Mouse (Mus musculus) stomach, postnatal 0 days (tissue): ENCODE measurements around the gene Ulbp1. TPM values are rescaled to one million over a fixed set of nuclear protein-coding genes. Genes with fewer than 3 reads are reported as not detected.
A peak's percentile ranks its signal among the peaks of the same experiment; 100 is the strongest.

ENCODE experiments used
- ATAC-seq: fragments of 200-750 bp; cut with Nextera tagmentation; 2 replicates; pipeline ENCODE4 v1.8.0; 2017; ENCODE audit not compliant: low FRiP score, low TSS enrichment
- DNase-seq: peaks from one replicate; pipeline ENCODE4 v3.0.0-alpha.2; 2016; ENCODE audit warnings: low spot score
- H3K27ac ChIP-seq: fragments of 300-500 bp; sonication (generic); replicated peaks from 2 replicates; pipeline ENCODE4 v1.5.1; 2014; ENCODE audit warnings: mild to moderate bottlenecking, control low read depth
- H3K27me3 ChIP-seq: fragments of 300-500 bp; sonication (generic); 2 replicates; pipeline ENCODE4 v1.6.1; 2014; ENCODE audit warnings: low read length; ENCODE audit not compliant: control insufficient read depth, insufficient read depth
- H3K36me3 ChIP-seq: fragments of 300-500 bp; sonication (generic); 2 replicates; pipeline ENCODE4 v1.6.1; 2014; ENCODE audit warnings: low read length, mixed read lengths; ENCODE audit not compliant: control insufficient read depth, insufficient read depth
- H3K4me1 ChIP-seq: fragments of 300-500 bp; sonication (generic); replicated peaks from 2 replicates; pipeline ENCODE4 v1.6.1; 2014; ENCODE audit warnings: antibody characterized with exemption; ENCODE audit not compliant: control insufficient read depth, insufficient read depth
- H3K4me2 ChIP-seq: fragments of 300-500 bp; sonication (generic); replicated peaks from 2 replicates; pipeline ENCODE4 v1.6.1; 2014; ENCODE audit warnings: low read depth, mild to moderate bottlenecking, control low read depth, moderate library complexity
- H3K4me3 ChIP-seq: fragments of 300-500 bp; sonication (generic); 2 replicates; pipeline ENCODE4 v1.5.1; 2014; ENCODE audit warnings: low read depth, low read length, control low read depth
- H3K9ac ChIP-seq: fragments of 300-500 bp; sonication (generic); 2 replicates; pipeline ENCODE4 v1.6.1; 2014; ENCODE audit warnings: mild to moderate bottlenecking, low read length, control low read depth, mixed read lengths
- H3K9me3 ChIP-seq: fragments of 300-500 bp; sonication (generic); 2 replicates; pipeline ENCODE4 v1.6.1; 2016; ENCODE audit warnings: low read length; ENCODE audit not compliant: control insufficient read depth
- CTCF ChIP-seq: IDR thresholded peaks from 2 replicates; pipeline ENCODE4 v1.5.1; 2016; ENCODE audit warnings: antibody characterized with exemption, low read depth, mild to moderate bottlenecking, moderate library complexity
- EP300 ChIP-seq: optimal IDR thresholded peaks from 2 replicates; pipeline ENCODE3; 2016; ENCODE audit warnings: antibody characterized with exemption
- WGBS: fragments of 180-500 bp; shearing (Covaris S2); extraction: QIAGEN DNeasy Blood & Tissue Kit; methylation state at CpG from one replicate; pipeline ENCODE4 v1.1.7; 2014; 5-methylcytosine and 5-hydroxymethylcytosine counted together
- polyA plus RNA-seq: library from polyadenylated mRNA; unstranded; fragments of >200 nt; fragmentation: Nextera tagmentation; extraction: Ambion mirVana; gene quantifications from 2 replicates; pipeline ENCODE4 v1.2.1, GENCODE M21; 2015

Gene Ulbp1
- polyA plus RNA-seq, 1 experiment from 2014 or later = 0.56 TPM

GRCm38 (mm10) chr10:7391935-7392930 is 81.2 kb downstream of the Ulbp1 start:
- H3K4me2 ChIP-seq = peak overlapping the region; percentile 99
- no peak for TF ChIP-seq CTCF
- TF ChIP-seq EP300 = no peak
- no peak overlapping the region for H3K27ac ChIP-seq
- no peaks in the 10 kb centered on the region for H3K9me3 ChIP-seq
- H3K9ac ChIP-seq = peak overlapping the region; percentile 31; the same call in 1 of the 2 replicates
- H3K4me1 ChIP-seq = no peaks in the 10 kb centered on the region
- H3K4me3 ChIP-seq = peak overlapping the region; percentile 56
- peak; percentile 21 for DNase-seq
- under 1% methylated on average over 61 of the region's 73 CpGs for WGBS
- ATAC-seq = peak; percentile 21; the same call in 1 of the 2 replicates
- H3K27me3 ChIP-seq = peaks cover 4% of the 10 kb centered on the region; the same call in 1 of the 2 replicates
- no peaks in the 10 kb centered on the region for H3K36me3 ChIP-seq

GRCm38 (mm10) chr10:7391561-7391934 is 81.9 kb downstream of the Ulbp1 start:
- H3K9ac ChIP-seq = peak overlapping the region; percentile 31; the same call in 1 of the 2 replicates
- peak overlapping the region; percentile 99 for H3K4me2 ChIP-seq
- no peaks in the 10 kb centered on the region for H3K4me1 ChIP-seq
- no peaks in the 10 kb centered on the region for H3K36me3 ChIP-seq
- ATAC-seq = peak; percentile 63
- H3K9me3 ChIP-seq = no peaks in the 10 kb centered on the region
- no peak overlapping the region for H3K27ac ChIP-seq
- peak; percentile 34 for DNase-seq
- H3K4me3 ChIP-seq = peak overlapping the region; percentile 56
- under 1% methylated on average over 15 of the region's 20 CpGs for WGBS
- TF ChIP-seq EP300 (no peak), CTCF (no peak)
- peaks cover 4% of the 10 kb centered on the region; the same call in 1 of the 2 replicates for H3K27me3 ChIP-seq

- H3K4me1 ChIP-seq = no peaks in the 10 kb centered on the region
- peak; percentile 26 for DNase-seq
- TF ChIP-seq EP300 = no peak
- peak; percentile 29; the same call in 1 of the 2 replicates for TF ChIP-seq CTCF
- H3K27ac ChIP-seq = no peak overlapping the region
- H3K4me2 ChIP-seq = peak overlapping the region; percentile 99
- H3K36me3 ChIP-seq = no peaks in the 10 kb centered on the region
- peak; percentile 45; the same call in 1 of the 2 replicates for ATAC-seq
- peak overlapping the region; percentile 56 for H3K4me3 ChIP-seq
- no peaks in the 10 kb centered on the region for H3K9me3 ChIP-seq
- peak overlapping the region; percentile 47 for H3K9ac ChIP-seq
- WGBS = 1% methylated on average over 29 of the region's 31 CpGs
- H3K27me3 ChIP-seq = peaks cover 4% of the 10 kb centered on the region; the same call in 1 of the 2 replicates
These were observed 82.3 kb downstream of the Ulbp1 start for GRCm38 (mm10) chr10:7391108-7391507.

Other genes with a start within 250 kb of the Ulbp1 start
- 2.9 and 3.8 TPM in 2 replicates for gene Lrp11, start 116.2 kb upstream of the Ulbp1 start, polyA plus RNA-seq
- gene Nup43, start 193.9 kb upstream of the Ulbp1 start, polyA plus RNA-seq = 16.7 and 17.5 TPM in 2 replicates
- 61.0 and 65.7 TPM in 2 replicates for gene Pcmt1, start 207.5 kb upstream of the Ulbp1 start, polyA plus RNA-seq
- 4.7 TPM in 2 replicates for gene Lats1, start 207.6 kb upstream of the Ulbp1 start, polyA plus RNA-seq